Mouse (Mus musculus) G1E (cell line): ENCODE results near the gene Stard10.

Experiments
- CTCF ChIP-seq: IDR thresholded peaks from 2 replicates; pipeline ENCODE4 v1.5.1; 2012; ENCODE audit warnings: low read depth, low read length, inconsistent platforms, mixed read lengths
- GATA1 ChIP-seq: IDR thresholded peaks from 2 replicates; pipeline ENCODE4 v1.6.1; 2012; ENCODE audit warnings: borderline replicate concordance, low read length, inconsistent platforms, mixed read lengths
- GATA2 ChIP-seq: IDR thresholded peaks from 2 replicates; pipeline ENCODE4 v1.6.1; 2012; ENCODE audit warnings: low read depth, low read length, inconsistent platforms, borderline replicate concordance

GRCm38 (mm10) chr7:101374155-101374554, 57.3 kb downstream of the Stard10 start:
- TF ChIP-seq GATA2 (no peak), CTCF (0 out of 2 replicates have a peak, but pooled peaks have one; percentile 26), GATA1 (no peak)
